Mouse (Mus musculus) heart, postnatal 0 days (tissue): ENCODE measurements around the gene Map2k6.

Experiments used
- CTCF ChIP-seq: IDR thresholded peaks from 2 replicates; pipeline ENCODE4 v1.5.1; 2016; ENCODE audit warnings: antibody characterized with exemption, control low read depth, low read depth
- EP300 ChIP-seq: IDR thresholded peaks from 2 replicates; pipeline ENCODE4 v1.6.1; 2016; ENCODE audit warnings: antibody characterized with exemption, low read depth

DNA sequence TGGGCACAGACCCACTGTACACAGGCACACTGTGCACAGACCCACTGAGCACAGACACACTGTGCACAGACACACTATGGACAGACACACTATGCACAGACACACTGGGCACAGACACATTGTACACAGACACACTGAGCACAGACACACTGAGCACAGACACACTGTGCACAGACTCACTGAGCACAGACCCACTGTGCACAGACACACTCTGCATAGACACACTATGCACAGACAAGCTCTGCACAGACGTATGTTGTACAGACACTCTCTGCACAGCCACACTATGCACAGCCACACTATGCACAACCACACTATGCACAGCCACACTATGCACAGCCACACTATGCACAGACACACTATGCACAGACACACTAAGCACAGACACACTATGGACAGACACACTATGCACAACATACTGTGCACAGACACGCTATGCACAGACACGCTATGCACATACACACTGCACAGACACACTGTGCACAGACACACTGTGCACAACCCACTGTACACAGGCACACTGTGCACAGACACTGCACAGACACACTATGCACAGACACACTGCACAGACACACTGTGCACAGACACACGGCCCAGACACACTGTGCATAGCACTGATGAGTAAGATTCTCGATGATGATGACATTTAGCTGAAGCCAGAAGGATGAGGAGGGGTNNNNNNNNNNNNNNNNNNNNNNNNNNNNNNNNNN lies 54.7 kb downstream of the Map2k6 start:
- TF ChIP-seq CTCF: no peak
- TF ChIP-seq EP300: no peak
